Mouse (Mus musculus) stomach, embryonic 14.5 days (tissue): ENCODE data around the gene Scgb2b20. TPM values are rescaled to one million over a fixed set of nuclear protein-coding genes. Genes with fewer than 3 reads are reported as not detected.
"Not testable (repeated sequence)": the region's sequence is repeated elsewhere in the genome, so short reads cannot be mapped to it uniquely, and the experiment has no call there.

Source experiments
- ATAC-seq: fragments of 200-750 bp; cut with Nextera tagmentation; 2 replicates; pipeline ENCODE4 v1.8.0; 2017; ENCODE audit warnings: low read depth, moderate TSS enrichment; ENCODE audit not compliant: insufficient number of reproducible peaks, insufficient read depth, low FRiP score
- H3K27ac ChIP-seq: fragments of 300-500 bp; sonication (generic); 2 replicates; pipeline ENCODE4 v1.5.1; 2014; ENCODE audit warnings: mild to moderate bottlenecking, low read length, moderate library complexity, mixed read lengths
- H3K27me3 ChIP-seq: fragments of 300-500 bp; sonication (generic); 2 replicates; pipeline ENCODE4 v1.6.1; 2014; ENCODE audit warnings: low read length, control low read depth, mixed read lengths; ENCODE audit not compliant: control insufficient read depth, insufficient read depth
- H3K36me3 ChIP-seq: fragments of 300-500 bp; sonication (generic); 2 replicates; pipeline ENCODE4 v1.6.1; 2014; ENCODE audit warnings: mild to moderate bottlenecking, control low read depth, low read length, moderate library complexity, mixed read lengths; ENCODE audit not compliant: control insufficient read depth, insufficient read depth
- H3K4me1 ChIP-seq: fragments of 300-500 bp; sonication (generic); 2 replicates; pipeline ENCODE4 v1.6.1; 2014; ENCODE audit warnings: low read length, control low read depth, mixed read lengths; ENCODE audit not compliant: control insufficient read depth, insufficient read depth
- H3K4me2 ChIP-seq: fragments of 300-500 bp; sonication (generic); replicated peaks from 2 replicates; pipeline ENCODE4 v1.6.1; 2014; ENCODE audit warnings: low read depth, low read length, control low read depth
- H3K4me3 ChIP-seq: fragments of 300-500 bp; sonication (generic); 2 replicates; pipeline ENCODE4 v1.5.1; 2014; ENCODE audit warnings: low read depth, low read length, control low read depth
- H3K9ac ChIP-seq: fragments of 300-500 bp; sonication (generic); replicated peaks from 2 replicates; pipeline ENCODE4 v1.6.1; 2014; ENCODE audit warnings: low read depth, mild to moderate bottlenecking, control low read depth, low read length, moderate library complexity, mixed read lengths
- H3K9me3 ChIP-seq: fragments of 300-500 bp; sonication (generic); 2 replicates; pipeline ENCODE4 v1.6.1; 2016; ENCODE audit warnings: low read depth, low read length, control low read depth; ENCODE audit not compliant: control insufficient read depth
- WGBS: fragments of 180-500 bp; shearing (Covaris S2); extraction: QIAGEN DNeasy Blood & Tissue Kit; methylation state at CpG from one replicate; pipeline ENCODE4 v1.1.7; 2014; 5-methylcytosine and 5-hydroxymethylcytosine counted together
- polyA plus RNA-seq: library from polyadenylated mRNA; unstranded; fragments of >200 nt; fragmentation: Nextera tagmentation; extraction: Ambion mirVana; gene quantifications from 2 replicates; pipeline ENCODE4 v1.2.1, GENCODE M21; 2014

The Scgb2b20 gene
- not detected in 2 replicates for polyA plus RNA-seq

- H3K27me3 ChIP-seq, H3K27ac ChIP-seq, H3K9me3 ChIP-seq, H3K36me3 ChIP-seq, H3K4me2 ChIP-seq, H3K4me1 ChIP-seq, H3K4me3 ChIP-seq, H3K9ac ChIP-seq, ATAC-seq: not testable (repeated sequence)
- 86% methylated on average over 2 of the region's 2 CpGs for WGBS
These were observed at the start of gene Scgb2b20 for GRCm38 (mm10) chr7:33366222-33366621. Gene Scgb2b20 (minus strand): TSS chr7:33366322.

GRCm38 (mm10) chr7:33409681-33410080 is 43.6 kb upstream of the Scgb2b20 start:
- not testable (repeated sequence) for ATAC-seq

GRCm38 (mm10) chr7:33401650-33402049 is 35.5 kb upstream of the Scgb2b20 start:
- Histone ChIP-seq H3K9me3 (0 out of 2 replicates have a peak, but pooled peaks cover 2% of the 10 kb centered on the region), H3K36me3 (no peaks in the 10 kb centered on the region), H3K4me3 (no peak overlapping the region), H3K4me2 (no peak overlapping the region), H3K4me1 (no peaks in the 10 kb centered on the region), H3K9ac (no peak overlapping the region), H3K27ac (no peak overlapping the region), H3K27me3 (no peaks in the 10 kb centered on the region)
- WGBS: 79% methylated on average over 1 of the region's 1 CpGs
- ATAC-seq: no peak

More at GRCm38 (mm10) chr7:33409681-33410080, 43.6 kb upstream of the Scgb2b20 start:
- not testable (repeated sequence) for H3K4me2 ChIP-seq, H3K9me3 ChIP-seq, H3K27ac ChIP-seq, H3K4me1 ChIP-seq, H3K9ac ChIP-seq, H3K4me3 ChIP-seq, H3K36me3 ChIP-seq, H3K27me3 ChIP-seq
- WGBS: 37% methylated on average over 1 of the region's 1 CpGs

GRCm38 (mm10) chr7:33399749-33400148 is 33.6 kb upstream of the Scgb2b20 start:
- not testable (repeated sequence) for H3K27me3 ChIP-seq, ATAC-seq

GRCm38 (mm10) chr7:33372934-33373333 is 6.8 kb upstream of the Scgb2b20 start, which contains the start of gene Scgb1b20:
Gene Scgb1b20 (plus strand): TSS chr7:33373234.
- not testable (repeated sequence) for H3K27ac ChIP-seq, H3K9me3 ChIP-seq, H3K27me3 ChIP-seq, H3K4me3 ChIP-seq, H3K9ac ChIP-seq, H3K36me3 ChIP-seq, H3K4me2 ChIP-seq, H3K4me1 ChIP-seq, ATAC-seq
- 70% methylated on average over 4 of the region's 4 CpGs for WGBS

More at GRCm38 (mm10) chr7:33399749-33400148, 33.6 kb upstream of the Scgb2b20 start:
- not testable (repeated sequence) for H3K4me1 ChIP-seq, H3K27ac ChIP-seq, H3K9ac ChIP-seq, H3K4me2 ChIP-seq, H3K9me3 ChIP-seq, H3K36me3 ChIP-seq, H3K4me3 ChIP-seq

Other genes with a start within 250 kb of the Scgb2b20 start
- gene Scgb2b18, start 192.5 kb downstream of the Scgb2b20 start, polyA plus RNA-seq: not detected in 2 replicates
- gene Scgb1b18, start 180.8 kb downstream of the Scgb2b20 start, polyA plus RNA-seq: not detected in 2 replicates
- not detected in 2 replicates for gene Scgb2b19, start 86.0 kb downstream of the Scgb2b20 start, polyA plus RNA-seq
- not detected in 2 replicates for gene Scgb1b19, start 79.0 kb downstream of the Scgb2b20 start, polyA plus RNA-seq
- not detected in 2 replicates for gene Scgb1b20, start 6.9 kb upstream of the Scgb2b20 start, polyA plus RNA-seq
- gene Scgb2b21, start 154.1 kb upstream of the Scgb2b20 start, polyA plus RNA-seq: not detected in 2 replicates